Mouse (Mus musculus) midbrain, embryonic 11.5 days (tissue): Measurements from ENCODE around the gene Mn1. TPM values are rescaled to one million over a fixed set of nuclear protein-coding genes. Genes with fewer than 3 reads are reported as not detected.

Experiments used
- ATAC-seq: fragments of 200-750 bp; cut with Nextera tagmentation; 2 replicates; pipeline ENCODE4 v1.8.0; 2017; ENCODE audit warnings: moderate TSS enrichment, moderate library complexity; ENCODE audit not compliant: low FRiP score
- DNase-seq: peaks from one replicate; pipeline ENCODE4 v3.0.0; 2015; ENCODE audit warnings: low spot score; ENCODE audit errors: missing footprints
- H3K27ac ChIP-seq: fragments of 300-500 bp; sonication (generic); 2 replicates; pipeline ENCODE4 v1.5.1; 2014; ENCODE audit warnings: low read depth, low read length
- H3K27me3 ChIP-seq: fragments of 300-500 bp; sonication (generic); 2 replicates; pipeline ENCODE4 v1.6.1; 2014; ENCODE audit warnings: mild to moderate bottlenecking, low read length, moderate library complexity, mixed read lengths; ENCODE audit not compliant: control insufficient read depth, insufficient read depth
- H3K36me3 ChIP-seq: fragments of 300-500 bp; sonication (generic); 2 replicates; pipeline ENCODE4 v1.6.1; 2014; ENCODE audit warnings: mild to moderate bottlenecking, low read length, moderate library complexity, mixed read lengths; ENCODE audit not compliant: control insufficient read depth, insufficient read depth
- H3K4me1 ChIP-seq: fragments of 300-500 bp; sonication (generic); 2 replicates; pipeline ENCODE4 v1.6.1; 2014; ENCODE audit warnings: low read length; ENCODE audit not compliant: control insufficient read depth, insufficient read depth
- H3K4me2 ChIP-seq: fragments of 300-500 bp; sonication (generic); 2 replicates; pipeline ENCODE4 v1.6.1; 2014; ENCODE audit warnings: mild to moderate bottlenecking, moderate library complexity
- H3K4me3 ChIP-seq: fragments of 300-500 bp; sonication (generic); 2 replicates; pipeline ENCODE4 v1.5.1; 2014; ENCODE audit warnings: low read depth, low read length
- H3K9ac ChIP-seq: fragments of 300-500 bp; sonication (generic); 2 replicates; pipeline ENCODE4 v1.6.1; 2014; ENCODE audit warnings: low read length
- H3K9me3 ChIP-seq: fragments of 300-500 bp; sonication (generic); 2 replicates; pipeline ENCODE4 v1.6.1; 2016; ENCODE audit warnings: low read length; ENCODE audit not compliant: control insufficient read depth
- WGBS: fragments of 180-500 bp; shearing (Covaris S2); extraction: QIAGEN DNeasy Blood & Tissue Kit; methylation state at CpG from one replicate; pipeline ENCODE4 v1.1.7; 2014; 5-methylcytosine and 5-hydroxymethylcytosine counted together
- polyA plus RNA-seq: library from polyadenylated mRNA; unstranded; fragments of >200 nt; fragmentation: Nextera tagmentation; extraction: Ambion mirVana; gene quantifications from 2 replicates; pipeline ENCODE4 v1.2.1, GENCODE M21; 2014

Gene Mn1
- polyA plus RNA-seq, 1 experiment from 2014 or later = 46.2 TPM

- Histone ChIP-seq H3K27ac (no peak overlapping the region), H3K27me3 (peaks cover 2% of the 10 kb centered on the region; the same call in 1 of the 2 replicates), H3K9ac (no peak overlapping the region), H3K4me2 (no peak overlapping the region), H3K9me3 (no peaks in the 10 kb centered on the region), H3K36me3 (no peaks in the 10 kb centered on the region), H3K4me1 (peaks cover 34% of the 10 kb centered on the region), H3K4me3 (no peak overlapping the region)
- DNase-seq = no peak
- 91% methylated on average over 6 of the region's 6 CpGs for WGBS
- no peak for ATAC-seq
Observed at GRCm38 (mm10) chr5:111505824-111506223, 88.7 kb downstream of the Mn1 start.

GRCm38 (mm10) chr5:111506410-111506809 lies 89.2 kb downstream of the Mn1 start:
- DNase-seq = no peak

More at GRCm38 (mm10) chr5:111506410-111506809, 89.2 kb downstream of the Mn1 start:
- H3K27me3 ChIP-seq = peaks cover 2% of the 10 kb centered on the region; the same call in 1 of the 2 replicates
- WGBS = 42% methylated on average over 12 of the region's 12 CpGs
- H3K4me1 ChIP-seq = peaks cover 34% of the 10 kb centered on the region
- no peak overlapping the region for H3K4me2 ChIP-seq
- H3K9ac ChIP-seq = no peak overlapping the region
- H3K9me3 ChIP-seq = no peaks in the 10 kb centered on the region
- no peaks in the 10 kb centered on the region for H3K36me3 ChIP-seq
- no peak overlapping the region for H3K4me3 ChIP-seq
- no peak for ATAC-seq
- H3K27ac ChIP-seq = no peak overlapping the region; the same call in 1 of the 2 replicates

Other genes starting within 250 kb of the Mn1 start
- gene Pitpnb, start 86.6 kb upstream of the Mn1 start, polyA plus RNA-seq = 118 and 136 TPM in 2 replicates